Mouse (Mus musculus) stomach, postnatal 0 days (tissue): ENCODE data around the gene Mad1l1. TPM values are rescaled to one million over a fixed set of nuclear protein-coding genes. Genes with fewer than 3 reads are reported as not detected.

Experiments
- ATAC-seq: fragments of 200-750 bp; cut with Nextera tagmentation; 2 replicates; pipeline ENCODE4 v1.8.0; 2017; ENCODE audit not compliant: low FRiP score, low TSS enrichment
- DNase-seq: peaks from one replicate; pipeline ENCODE4 v3.0.0-alpha.2; 2016; ENCODE audit warnings: low spot score
- H3K27ac ChIP-seq: fragments of 300-500 bp; sonication (generic); replicated peaks from 2 replicates; pipeline ENCODE4 v1.5.1; 2014; ENCODE audit warnings: mild to moderate bottlenecking, control low read depth
- H3K27me3 ChIP-seq: fragments of 300-500 bp; sonication (generic); 2 replicates; pipeline ENCODE4 v1.6.1; 2014; ENCODE audit warnings: low read length; ENCODE audit not compliant: control insufficient read depth, insufficient read depth
- H3K36me3 ChIP-seq: fragments of 300-500 bp; sonication (generic); 2 replicates; pipeline ENCODE4 v1.6.1; 2014; ENCODE audit warnings: low read length, mixed read lengths; ENCODE audit not compliant: control insufficient read depth, insufficient read depth
- H3K4me1 ChIP-seq: fragments of 300-500 bp; sonication (generic); replicated peaks from 2 replicates; pipeline ENCODE4 v1.6.1; 2014; ENCODE audit warnings: antibody characterized with exemption; ENCODE audit not compliant: control insufficient read depth, insufficient read depth
- H3K4me2 ChIP-seq: fragments of 300-500 bp; sonication (generic); replicated peaks from 2 replicates; pipeline ENCODE4 v1.6.1; 2014; ENCODE audit warnings: low read depth, mild to moderate bottlenecking, control low read depth, moderate library complexity
- H3K4me3 ChIP-seq: fragments of 300-500 bp; sonication (generic); 2 replicates; pipeline ENCODE4 v1.5.1; 2014; ENCODE audit warnings: low read depth, low read length, control low read depth
- H3K9ac ChIP-seq: fragments of 300-500 bp; sonication (generic); 2 replicates; pipeline ENCODE4 v1.6.1; 2014; ENCODE audit warnings: mild to moderate bottlenecking, low read length, control low read depth, mixed read lengths
- H3K9me3 ChIP-seq: fragments of 300-500 bp; sonication (generic); 2 replicates; pipeline ENCODE4 v1.6.1; 2016; ENCODE audit warnings: low read length; ENCODE audit not compliant: control insufficient read depth
- CTCF ChIP-seq: IDR thresholded peaks from 2 replicates; pipeline ENCODE4 v1.5.1; 2016; ENCODE audit warnings: antibody characterized with exemption, low read depth, mild to moderate bottlenecking, moderate library complexity
- EP300 ChIP-seq: optimal IDR thresholded peaks from 2 replicates; pipeline ENCODE3; 2016; ENCODE audit warnings: antibody characterized with exemption
- WGBS: fragments of 180-500 bp; shearing (Covaris S2); extraction: QIAGEN DNeasy Blood & Tissue Kit; methylation state at CpG from one replicate; pipeline ENCODE4 v1.1.7; 2014; 5-methylcytosine and 5-hydroxymethylcytosine counted together
- polyA plus RNA-seq: library from polyadenylated mRNA; unstranded; fragments of >200 nt; fragmentation: Nextera tagmentation; extraction: Ambion mirVana; gene quantifications from 2 replicates; pipeline ENCODE4 v1.2.1, GENCODE M21; 2015

The Mad1l1 gene
- polyA plus RNA-seq, 1 experiment from 2014 or later = 14.2 TPM

- DNase-seq = no peak
- no peak for ATAC-seq
- H3K36me3 ChIP-seq = 0 out of 2 replicates have a peak, but pooled peaks cover 4% of the 10 kb centered on the region
- no peak overlapping the region for H3K4me2 ChIP-seq
- no peaks in the 10 kb centered on the region for H3K27me3 ChIP-seq
- 74% methylated on average over 1 of the region's 1 CpGs for WGBS
- no peaks in the 10 kb centered on the region for H3K9me3 ChIP-seq
- H3K4me1 ChIP-seq = no peaks in the 10 kb centered on the region
- no peak overlapping the region for H3K27ac ChIP-seq
- TF ChIP-seq EP300 = no peak
- TF ChIP-seq CTCF = no peak
- no peak overlapping the region for H3K4me3 ChIP-seq
- no peak overlapping the region for H3K9ac ChIP-seq
Observed at GRCm38 (mm10) chr5:140346050-140346449, 24.7 kb upstream of the Mad1l1 start.

- 81% methylated on average over 4 of the region's 4 CpGs for whole genome bisulfite sequencing
- H3K36me3 ChIP-seq = 0 out of 2 replicates have a peak, but pooled peaks cover 4% of the 10 kb centered on the region
Observed at GRCm38 (mm10) chr5:140345244-140345643, 23.9 kb upstream of the Mad1l1 start.

GRCm38 (mm10) chr5:140342880-140343279 is 21.5 kb upstream of the Mad1l1 start:
- Histone ChIP-seq H3K4me2 (no peak overlapping the region), H3K4me3 (no peak overlapping the region), H3K36me3 (peaks cover 8% of the 10 kb centered on the region; the same call in 1 of the 2 replicates), H3K4me1 (no peaks in the 10 kb centered on the region), H3K9ac (no peak overlapping the region), H3K9me3 (no peaks in the 10 kb centered on the region), H3K27ac (no peak overlapping the region), H3K27me3 (no peaks in the 10 kb centered on the region)
- DNase-seq = no peak
- no peak for ATAC-seq
- 81% methylated on average over 4 of the region's 4 CpGs for WGBS
- TF ChIP-seq CTCF (peak; percentile 58), EP300 (no peak)

More at GRCm38 (mm10) chr5:140345244-140345643, 23.9 kb upstream of the Mad1l1 start:
- no peak overlapping the region for H3K27ac ChIP-seq
- no peaks in the 10 kb centered on the region for H3K27me3 ChIP-seq
- TF ChIP-seq EP300 (no peak), CTCF (no peak)
- no peak for DNase-seq
- H3K4me1 ChIP-seq = no peaks in the 10 kb centered on the region
- ATAC-seq = no peak
- H3K4me3 ChIP-seq = no peak overlapping the region
- no peak overlapping the region for H3K4me2 ChIP-seq
- H3K9me3 ChIP-seq = no peaks in the 10 kb centered on the region
- H3K9ac ChIP-seq = no peak overlapping the region

GRCm38 (mm10) chr5:140339836-140340235 is 18.5 kb upstream of the Mad1l1 start:
- Histone ChIP-seq H3K4me1 (no peaks in the 10 kb centered on the region), H3K27me3 (no peaks in the 10 kb centered on the region), H3K36me3 (peaks cover 7% of the 10 kb centered on the region; the same call in 1 of the 2 replicates), H3K9me3 (no peaks in the 10 kb centered on the region), H3K9ac (no peak overlapping the region), H3K27ac (no peak overlapping the region), H3K4me3 (no peak overlapping the region), H3K4me2 (no peak overlapping the region)
- no peak for TF ChIP-seq EP300
- TF ChIP-seq CTCF = no peak
- 84% methylated on average over 3 of the region's 3 CpGs for WGBS
- ATAC-seq (no peak), DNase-seq (no peak)

- Histone ChIP-seq H3K9me3 (no peaks in the 10 kb centered on the region), H3K27ac (no peak overlapping the region), H3K9ac (no peak overlapping the region), H3K36me3 (peaks cover 7% of the 10 kb centered on the region; the same call in 1 of the 2 replicates), H3K27me3 (no peaks in the 10 kb centered on the region), H3K4me2 (no peak overlapping the region), H3K4me1 (no peaks in the 10 kb centered on the region), H3K4me3 (no peak overlapping the region)
- ATAC-seq (no peak), DNase-seq (no peak)
- TF ChIP-seq CTCF (peak; percentile 33; the same call in 1 of the 2 replicates), EP300 (no peak)
- WGBS = 92% methylated on average over 4 of the region's 4 CpGs
Observed at GRCm38 (mm10) chr5:140338779-140339178, 17.4 kb upstream of the Mad1l1 start.

GRCm38 (mm10) chr5:140336680-140337079 is 15.3 kb upstream of the Mad1l1 start:
- 75% methylated on average over 1 of the region's 1 CpGs for WGBS

More at GRCm38 (mm10) chr5:140336680-140337079, 15.3 kb upstream of the Mad1l1 start:
- peaks cover 7% of the 10 kb centered on the region; the same call in 1 of the 2 replicates for H3K36me3 ChIP-seq
- H3K27ac ChIP-seq = no peak overlapping the region
- TF ChIP-seq CTCF = peak; percentile 83
- TF ChIP-seq EP300 = no peak
- peak; percentile 43 for DNase-seq
- no peaks in the 10 kb centered on the region for H3K27me3 ChIP-seq
- no peak overlapping the region for H3K9ac ChIP-seq
- H3K4me2 ChIP-seq = no peak overlapping the region
- ATAC-seq = no peak
- no peaks in the 10 kb centered on the region for H3K9me3 ChIP-seq
- H3K4me1 ChIP-seq = no peaks in the 10 kb centered on the region; the same call in 1 of the 2 replicates
- H3K4me3 ChIP-seq = no peak overlapping the region
